Mouse (Mus musculus): ENCODE data around the gene Ints12. TPM values are rescaled to one million over a fixed set of nuclear protein-coding genes. Genes with fewer than 3 reads are reported as not detected.

Gene Ints12
- 45.0 and 55.6 TPM in 2 replicates for total RNA-seq (2023)

DNA sequence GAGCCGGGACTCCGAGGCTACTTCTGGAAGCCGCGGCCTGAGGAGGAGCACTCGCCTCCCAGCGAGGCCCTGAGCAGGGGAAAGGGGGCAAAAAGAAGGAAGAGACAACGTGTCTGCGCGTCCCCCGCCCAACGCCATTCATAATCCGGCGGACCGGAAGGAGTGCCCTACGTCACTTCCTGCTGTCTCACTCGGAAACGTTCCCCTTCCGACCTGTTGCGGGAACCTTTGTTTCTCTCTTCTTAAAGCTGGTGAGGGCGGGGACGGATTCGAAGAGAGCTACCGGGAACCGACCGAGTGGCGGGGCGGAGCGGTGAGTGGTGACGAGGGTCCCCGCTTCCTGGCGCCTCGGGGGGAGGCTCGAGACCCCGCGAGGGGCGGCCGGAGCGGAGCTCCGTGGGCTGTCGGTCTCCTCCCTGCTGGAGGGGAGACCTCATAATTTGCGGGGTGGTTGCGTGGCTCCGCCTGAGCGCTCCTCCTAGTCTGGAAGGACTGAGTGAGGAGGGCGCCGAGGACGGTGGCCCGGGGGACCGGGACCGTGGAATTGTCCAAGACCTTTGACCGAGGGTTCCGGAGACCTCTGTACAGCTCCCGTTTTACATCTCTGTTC is at the start of gene Ints12, which contains the start of gene Gstcd:
TSS of gene Ints12 (plus strand) at position 177 of the 610 bp plus-strand sequence.
TSS of gene Gstcd (minus strand) at position 370 of the 610 bp plus-strand sequence.

Other genes starting within 250 kb of the Ints12 start
- 0.22 TPM in 1 of 2 replicates, not detected in the other for gene Npnt, start 141.5 kb upstream of the Ints12 start, total RNA-seq (2023)
- gene Gstcd, start 193 bp downstream of the Ints12 start, total RNA-seq (2023) = 7.3 and 9.5 TPM in 2 replicates
- not detected in 2 replicates for gene Arhgef38, start 143.1 kb downstream of the Ints12 start, total RNA-seq (2023)
- gene Ppa2, start 218.3 kb downstream of the Ints12 start, total RNA-seq (2023) = 9.6 and 12.0 TPM in 2 replicates